Mouse (Mus musculus) cortical plate, adult 2 months (tissue): ENCODE measurements at regions not wholly inside any gene's neighbourhood (a gene's known extent, or its start where the extent isn't known, plus 50 kb on each side); places are given as distances from the start of the nearest gene placed in this dataset.
"Not testable (repeated sequence)": the region's sequence is repeated elsewhere in the genome, so short reads cannot be mapped to it uniquely, and the experiment has no call there.

Source experiments
- H3K27ac ChIP-seq: fragments of 200-500 bp; 2 replicates; pipeline ENCODE4 v1.5.1; 2012; ENCODE audit warnings: low read length, control low read depth, inconsistent platforms; ENCODE audit not compliant: insufficient read depth
- H3K4me1 ChIP-seq: fragments of 200-500 bp; 2 replicates; pipeline ENCODE4 v1.6.1; 2011; ENCODE audit warnings: low read length; ENCODE audit not compliant: control insufficient read depth, insufficient read depth
- H3K4me3 ChIP-seq: fragments of 200-500 bp; 2 replicates; pipeline ENCODE4 v1.5.1; 2011; ENCODE audit warnings: mild to moderate bottlenecking, low read length, control low read depth; ENCODE audit not compliant: insufficient read depth
- CTCF ChIP-seq: fragments of 200-500 bp; IDR thresholded peaks from 2 replicates; pipeline ENCODE4 v1.5.1; 2011; ENCODE audit warnings: mild to moderate bottlenecking, control low read depth, low read length; ENCODE audit not compliant: insufficient read depth; ENCODE audit errors: extremely low read depth
- POLR2A ChIP-seq: fragments of 200-500 bp; IDR thresholded peaks from 2 replicates; pipeline ENCODE4 v1.6.1; 2011; ENCODE audit warnings: mild to moderate bottlenecking, low read length, control low read depth; ENCODE audit not compliant: insufficient read depth; ENCODE audit errors: extremely low read depth

DNA sequence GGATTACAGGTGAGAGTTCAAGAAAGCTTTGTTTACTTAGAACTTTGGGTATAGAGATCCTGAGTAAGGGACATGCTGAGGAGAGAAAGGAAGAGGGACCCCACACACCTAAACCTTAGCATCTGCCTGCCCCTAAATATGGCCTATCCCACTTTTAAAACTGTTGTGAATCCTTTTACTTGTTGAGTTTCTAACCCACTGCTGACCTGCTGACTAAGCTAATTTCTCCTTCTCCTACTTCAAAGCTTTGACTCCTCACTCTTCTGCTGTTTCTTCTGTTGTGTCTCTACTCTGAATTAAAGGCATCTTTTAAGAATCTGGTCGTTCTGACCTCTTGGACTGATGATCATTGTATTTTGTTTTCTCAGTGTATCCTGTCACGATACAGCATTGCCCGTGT lies 118.4 kb upstream of the Tars start:
- Histone ChIP-seq H3K4me3 (no peak overlapping the region), H3K4me1 (no peaks in the 10 kb centered on the region), H3K27ac (no peak overlapping the region)
- TF ChIP-seq POLR2A (no peak), CTCF (no peak)

- no peak overlapping the region for H3K27ac ChIP-seq
- no peaks in the 10 kb centered on the region for H3K4me1 ChIP-seq
- TF ChIP-seq CTCF: no peak
- no peak for TF ChIP-seq POLR2A
- H3K4me3 ChIP-seq: no peak overlapping the region
These were observed 105.7 kb upstream of the Tars start for GRCm38 (mm10) chr15:11505076-11505639.

- no peaks in the 10 kb centered on the region for H3K4me1 ChIP-seq
- TF ChIP-seq CTCF (no peak; the same call in 1 of the 2 replicates), POLR2A (no peak)
- H3K4me3 ChIP-seq: no peak overlapping the region
- no peak overlapping the region for H3K27ac ChIP-seq
These were observed 97.0 kb upstream of the Tars start for GRCm38 (mm10) chr15:11496436-11496835.

DNA sequence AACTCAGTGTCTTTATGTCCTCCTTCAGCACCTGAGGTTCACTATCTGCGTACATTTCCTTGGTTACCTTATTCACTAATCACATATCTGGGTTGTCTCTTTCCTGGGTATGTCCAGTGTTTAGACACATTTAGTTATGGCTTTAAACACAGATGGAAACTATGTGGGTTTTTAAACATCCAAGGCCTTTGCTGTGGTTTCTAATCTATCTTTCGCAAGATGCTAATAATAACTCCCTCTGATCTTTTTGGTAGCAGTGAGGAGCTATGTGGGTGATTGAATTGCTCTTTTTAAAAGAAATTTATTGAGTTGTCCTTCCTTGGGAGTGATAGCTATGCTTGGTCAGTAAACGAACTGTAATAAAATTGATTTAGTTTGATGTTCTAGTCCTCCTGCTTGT lies 89.7 kb upstream of the Tars start:
- Histone ChIP-seq H3K27ac (no peak overlapping the region), H3K4me3 (no peak overlapping the region), H3K4me1 (no peaks in the 10 kb centered on the region)
- TF ChIP-seq CTCF (no peak), POLR2A (no peak)

- H3K27ac ChIP-seq: no peak overlapping the region
- H3K4me3 ChIP-seq: no peak overlapping the region
- H3K4me1 ChIP-seq: no peaks in the 10 kb centered on the region
- TF ChIP-seq POLR2A: no peak
- TF ChIP-seq CTCF: no peak
These were observed 87.9 kb upstream of the Tars start for GRCm38 (mm10) chr15:11487268-11487783.

DNA sequence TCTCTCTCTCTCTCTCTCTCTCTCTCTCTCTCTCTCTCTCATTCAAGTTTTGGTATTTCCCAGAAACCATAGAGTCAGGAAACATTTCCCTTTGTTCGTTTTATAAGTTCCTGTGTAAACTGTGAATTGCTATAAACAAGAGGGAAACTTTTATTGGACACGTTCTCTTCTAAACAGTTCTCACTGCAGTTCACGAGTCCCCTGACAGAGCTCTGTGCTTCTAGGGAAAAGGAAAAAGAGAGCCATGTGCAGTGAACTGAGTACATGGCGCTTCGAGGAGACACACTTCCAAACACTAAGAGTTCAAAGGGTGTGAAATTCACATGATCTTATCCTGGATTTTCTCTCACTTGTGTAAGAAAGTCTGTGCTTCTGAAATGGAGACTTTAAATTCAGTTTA lies 84.5 kb upstream of the Tars start:
- no peaks in the 10 kb centered on the region for H3K4me1 ChIP-seq

GRCm38 (mm10) chr15:11479166-11479944 lies 79.9 kb upstream of the Tars start:
- no peak overlapping the region for H3K4me3 ChIP-seq
- H3K27ac ChIP-seq: no peak overlapping the region
- no peak for TF ChIP-seq CTCF
- TF ChIP-seq POLR2A: no peak
- H3K4me1 ChIP-seq: no peaks in the 10 kb centered on the region

More for the DNA sequence above, 84.5 kb upstream of the Tars start:
- Histone ChIP-seq H3K27ac (no peak overlapping the region), H3K4me3 (no peak overlapping the region)
- TF ChIP-seq POLR2A (no peak), CTCF (no peak)

GRCm38 (mm10) chr15:11476248-11476647 lies 76.8 kb upstream of the Tars start:
- no peaks in the 10 kb centered on the region for H3K4me1 ChIP-seq
- TF ChIP-seq POLR2A (no peak), CTCF (no peak)
- no peak overlapping the region for H3K4me3 ChIP-seq
- H3K27ac ChIP-seq: no peak overlapping the region

DNA sequence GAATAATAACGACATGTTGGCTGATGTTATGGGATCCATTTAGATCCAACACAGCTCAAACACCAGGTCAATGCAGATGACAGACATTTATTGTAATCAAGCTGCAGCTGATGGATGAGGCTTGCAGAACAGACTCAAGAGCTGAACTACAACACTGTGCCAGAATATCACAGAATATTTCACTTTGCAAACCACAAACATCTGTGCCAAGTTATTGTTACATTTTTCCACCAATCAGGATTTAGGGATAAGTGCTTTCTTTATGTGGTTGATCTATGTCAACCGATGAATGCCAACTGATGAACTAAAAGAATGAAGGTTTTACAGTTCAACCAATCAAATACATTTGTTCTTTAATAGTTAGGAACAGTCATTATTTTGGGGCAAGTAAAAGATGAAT lies 63.9 kb upstream of the Tars start:
- no peaks in the 10 kb centered on the region for H3K4me1 ChIP-seq
- TF ChIP-seq POLR2A (no peak), CTCF (no peak)
- H3K27ac ChIP-seq: no peak overlapping the region
- no peak overlapping the region for H3K4me3 ChIP-seq

DNA sequence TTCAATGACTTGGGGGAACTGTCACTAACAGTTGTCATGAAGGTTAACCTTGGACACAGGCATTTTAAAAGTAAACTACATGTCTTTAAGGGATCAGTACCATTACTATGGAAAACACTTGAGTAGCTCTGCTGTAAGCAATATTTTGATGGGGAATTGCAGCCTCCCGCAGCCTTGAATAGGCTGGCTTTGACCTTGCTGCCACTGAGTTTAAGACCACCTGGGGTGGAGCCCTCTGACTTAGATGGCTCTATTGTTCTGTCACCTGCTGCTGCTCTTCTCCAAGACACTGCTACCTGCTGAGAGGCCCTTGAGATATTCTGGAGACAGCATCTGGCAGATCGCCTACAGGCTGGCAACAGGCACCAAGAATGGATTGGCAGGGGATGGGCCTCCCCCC lies 62.1 kb upstream of the Tars start:
- H3K4me3 ChIP-seq, H3K4me1 ChIP-seq, H3K27ac ChIP-seq: not testable (repeated sequence)
